Comparison of ENCODE assay signal across 7 mouse cellular contexts in the genomic region with DNA sequence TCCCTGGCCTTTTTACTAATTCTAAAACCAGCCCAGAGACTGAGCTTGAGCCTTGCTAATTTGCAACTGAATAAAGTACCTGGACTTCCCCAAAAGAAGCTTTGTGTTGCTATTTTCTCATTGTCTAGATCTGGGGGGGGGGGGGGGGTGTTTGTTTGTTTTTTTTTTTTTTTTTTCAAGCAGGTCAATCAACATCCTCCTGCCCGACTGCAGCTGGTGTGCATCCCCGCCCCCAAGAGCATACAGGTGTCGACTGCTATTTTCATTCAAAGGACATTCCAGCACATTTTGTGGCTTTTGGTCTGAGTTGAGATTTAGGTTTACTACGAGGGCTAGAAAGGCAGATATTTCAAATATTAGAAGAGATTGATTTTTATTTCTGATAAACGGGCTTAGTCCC. TPM values are rescaled to one million over a fixed set of nuclear protein-coding genes. Genes with fewer than 3 reads are reported as not detected.
"Had no signal": no experiment of that assay in that cellular context is flagged by ENCODE, and none has a peak within 500 bp of the region (broad histone marks: within the 10 kb centered on the region; RNA-seq: fewer than 3 reads in every experiment).

No protein-coding gene starts in this region.

RNA-seq across cellular contexts. Expression of a gene that starts 28.5 kb away (rescaled TPM):
- total RNA-seq: heart, postnatal 10 days; heart, postnatal 14 days; heart, postnatal 25 days; hematopoietic stem cell, adult 5-6 weeks had no signal
- polyA plus RNA-seq: heart, embryonic 14.5 days; heart, embryonic 15.5 days; inflammation-experienced regulatory T-cells, adult 6 months had no signal
